Mouse (Mus musculus): ENCODE measurements at regions not wholly inside any gene's neighbourhood (a gene's known extent, or its start where the extent isn't known, plus 50 kb on each side); places are given as distances from the start of the nearest gene placed in this dataset.

GRCm38 (mm10) chr14:99516703-99517102, 218.2 kb downstream of the Klf5 start:
- H3K27ac ChIP-seq (ENCODE audit: low read depth) = no peak overlapping the region
- no peak overlapping the region for H3K9ac ChIP-seq
- DNase-seq (no peak), ATAC-seq (ENCODE audit: insufficient read depth) (no peak)
- H3K36me3 ChIP-seq (ENCODE audit: insufficient read depth) = no peaks in the 10 kb centered on the region
- no peak for TF ChIP-seq CTCF (IDR thresholded peaks at IDR 0.05; ENCODE audit: low read depth)
- H3K9me3 ChIP-seq (ENCODE audit: low read depth, low read length) = no peaks in the 10 kb centered on the region
- H3K27me3 ChIP-seq (ENCODE audit: insufficient read depth, low read length) = no peaks in the 10 kb centered on the region
- no peaks in the 10 kb centered on the region for H3K4me1 ChIP-seq (ENCODE audit: insufficient read depth)
- H3K4me3 ChIP-seq (ENCODE audit: low read depth, low read length) = no peak overlapping the region
- H3K4me2 ChIP-seq = no peak overlapping the region
- 83% methylated on average over 6 of the region's 6 CpGs for WGBS

- Histone ChIP-seq H3K9me3 (ENCODE audit: low read depth, low read length) (no peaks in the 10 kb centered on the region), H3K4me1 (ENCODE audit: insufficient read depth) (no peaks in the 10 kb centered on the region), H3K27me3 (ENCODE audit: insufficient read depth, low read length) (no peaks in the 10 kb centered on the region), H3K4me3 (ENCODE audit: low read depth, low read length) (no peak overlapping the region), H3K4me2 (no peak overlapping the region), H3K36me3 (ENCODE audit: insufficient read depth) (no peaks in the 10 kb centered on the region), H3K27ac (ENCODE audit: low read depth) (no peak overlapping the region), H3K9ac (no peak overlapping the region)
- 73% methylated on average over 6 of the region's 6 CpGs for WGBS
- ATAC-seq (ENCODE audit: insufficient read depth) = no peak
- DNase-seq = no peak
- no peak for TF ChIP-seq CTCF (IDR thresholded peaks at IDR 0.05; ENCODE audit: low read depth)
These were observed 221.9 kb downstream of the Klf5 start for GRCm38 (mm10) chr14:99520343-99520742.

GRCm38 (mm10) chr14:99521954-99522523, 223.5 kb downstream of the Klf5 start:
- no peak overlapping the region for H3K4me3 ChIP-seq (ENCODE audit: low read depth, low read length)
- no peaks in the 10 kb centered on the region for H3K36me3 ChIP-seq (ENCODE audit: insufficient read depth)
- no peak overlapping the region for H3K4me2 ChIP-seq
- no peak for ATAC-seq (ENCODE audit: insufficient read depth)
- no peak for TF ChIP-seq CTCF (IDR thresholded peaks at IDR 0.05; ENCODE audit: low read depth)
- no peaks in the 10 kb centered on the region for H3K27me3 ChIP-seq (ENCODE audit: insufficient read depth, low read length)
- WGBS = 86% methylated on average over 13 of the region's 13 CpGs
- no peak for DNase-seq
- H3K9me3 ChIP-seq (ENCODE audit: low read depth, low read length) = no peaks in the 10 kb centered on the region
- no peaks in the 10 kb centered on the region for H3K4me1 ChIP-seq (ENCODE audit: insufficient read depth)
- H3K9ac ChIP-seq = no peak overlapping the region
- no peak overlapping the region for H3K27ac ChIP-seq (ENCODE audit: low read depth)

GRCm38 (mm10) chr14:99535781-99536180, 237.3 kb downstream of the Klf5 start:
- no peak for DNase-seq
- no peak overlapping the region for H3K4me2 ChIP-seq
- no peaks in the 10 kb centered on the region for H3K36me3 ChIP-seq (ENCODE audit: insufficient read depth)
- no peaks in the 10 kb centered on the region for H3K4me1 ChIP-seq (ENCODE audit: insufficient read depth)
- no peaks in the 10 kb centered on the region for H3K9me3 ChIP-seq (ENCODE audit: low read depth, low read length)
- WGBS = 72% methylated on average over 6 of the region's 6 CpGs
- H3K27me3 ChIP-seq (ENCODE audit: insufficient read depth, low read length) = no peaks in the 10 kb centered on the region
- no peak for TF ChIP-seq CTCF (IDR thresholded peaks at IDR 0.05; ENCODE audit: low read depth)
- no peak overlapping the region for H3K9ac ChIP-seq
- H3K27ac ChIP-seq (ENCODE audit: low read depth) = no peak overlapping the region
- no peak for ATAC-seq (ENCODE audit: insufficient read depth)
- no peak overlapping the region for H3K4me3 ChIP-seq (ENCODE audit: low read depth, low read length)

- no peak overlapping the region for H3K4me3 ChIP-seq (ENCODE audit: low read depth, low read length)
- no peak overlapping the region for H3K9ac ChIP-seq
- no peaks in the 10 kb centered on the region for H3K9me3 ChIP-seq (ENCODE audit: low read depth, low read length)
- TF ChIP-seq CTCF (IDR thresholded peaks at IDR 0.05; ENCODE audit: low read depth) = no peak
- 78% methylated on average over 1 of the region's 1 CpGs for WGBS
- H3K4me1 ChIP-seq (ENCODE audit: insufficient read depth) = no peaks in the 10 kb centered on the region
- H3K36me3 ChIP-seq (ENCODE audit: insufficient read depth) = no peaks in the 10 kb centered on the region
- H3K4me2 ChIP-seq = no peak overlapping the region
- DNase-seq (no peak), ATAC-seq (ENCODE audit: insufficient read depth) (no peak)
- no peak overlapping the region for H3K27ac ChIP-seq (ENCODE audit: low read depth)
- no peaks in the 10 kb centered on the region for H3K27me3 ChIP-seq (ENCODE audit: insufficient read depth, low read length)
These were observed 238.8 kb downstream of the Klf5 start for GRCm38 (mm10) chr14:99537286-99537685.

GRCm38 (mm10) chr14:99541716-99542115, 243.2 kb downstream of the Klf5 start:
- Histone ChIP-seq H3K4me2 (no peak overlapping the region), H3K27me3 (ENCODE audit: insufficient read depth, low read length) (no peaks in the 10 kb centered on the region), H3K4me3 (ENCODE audit: low read depth, low read length) (no peak overlapping the region), H3K9me3 (ENCODE audit: low read depth, low read length) (no peaks in the 10 kb centered on the region), H3K27ac (ENCODE audit: low read depth) (no peak overlapping the region), H3K9ac (no peak overlapping the region), H3K36me3 (ENCODE audit: insufficient read depth) (no peaks in the 10 kb centered on the region), H3K4me1 (ENCODE audit: insufficient read depth) (no peaks in the 10 kb centered on the region)
- no peak for ATAC-seq (ENCODE audit: insufficient read depth)
- DNase-seq = no peak
- no peak for TF ChIP-seq CTCF (IDR thresholded peaks at IDR 0.05; ENCODE audit: low read depth)

DNA sequence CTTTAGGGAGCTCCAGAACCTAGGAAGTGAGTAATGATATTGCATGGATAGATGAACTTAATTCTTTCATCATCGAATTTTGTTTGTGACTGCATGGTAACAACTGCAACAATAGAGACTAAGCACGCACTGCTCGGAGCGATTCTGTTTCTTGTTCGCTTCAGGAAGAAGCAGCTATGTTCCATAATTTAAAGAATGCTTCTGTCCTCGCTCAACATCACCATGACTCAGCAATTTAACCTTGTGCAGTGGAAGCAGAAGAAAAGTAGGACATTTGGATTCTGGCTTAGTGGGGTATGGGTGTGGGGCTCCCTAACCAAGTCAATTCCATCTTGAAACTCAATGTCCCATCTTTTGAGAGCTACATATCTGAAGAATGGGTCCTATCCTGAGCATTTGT, 249.4 kb downstream of the Klf5 start:
- 82% methylated on average over 6 of the region's 6 CpGs for WGBS
- Histone ChIP-seq H3K9me3 (ENCODE audit: low read depth, low read length) (no peaks in the 10 kb centered on the region), H3K4me3 (ENCODE audit: low read depth, low read length) (no peak overlapping the region), H3K9ac (no peak overlapping the region), H3K27me3 (ENCODE audit: insufficient read depth, low read length) (no peaks in the 10 kb centered on the region), H3K4me1 (ENCODE audit: insufficient read depth) (no peaks in the 10 kb centered on the region), H3K27ac (ENCODE audit: low read depth) (no peak overlapping the region), H3K4me2 (no peak overlapping the region), H3K36me3 (ENCODE audit: insufficient read depth) (no peaks in the 10 kb centered on the region)
- DNase-seq = no peak
- no peak for ATAC-seq (ENCODE audit: insufficient read depth)
- no peak for TF ChIP-seq CTCF (IDR thresholded peaks at IDR 0.05; ENCODE audit: low read depth)

Data from lung, embryonic 14.5 days (tissue).